Mouse (Mus musculus) midbrain, embryonic 10.5 days (tissue): ENCODE measurements around the gene Tfec. TPM values are rescaled to one million over a fixed set of nuclear protein-coding genes. Genes with fewer than 3 reads are reported as not detected.

Experiments
- polyA plus RNA-seq: library from polyadenylated mRNA; unstranded; fragments of >200 nt; fragmentation: Nextera tagmentation; extraction: Ambion mirVana; gene quantifications from 2 replicates; pipeline ENCODE4 v1.2.1, GENCODE M21; 2016

Gene Tfec
- polyA plus RNA-seq, 1 experiment from 2014 or later: 2.1 TPM

Other genes starting within 250 kb of the Tfec start
- gene Tes, start 166.7 kb upstream of the Tfec start, polyA plus RNA-seq: 30.7 and 33.2 TPM in 2 replicates